Mouse (Mus musculus) embryonic facial prominence, embryonic 10.5 days (tissue): Measurements from ENCODE around the gene Mb. TPM values are rescaled to one million over a fixed set of nuclear protein-coding genes. Genes with fewer than 3 reads are reported as not detected.

ENCODE experiments used
- DNase-seq: peaks from one replicate; pipeline ENCODE4 v3.0.0-alpha.2; 2017; ENCODE audit warnings: low spot score
- H3K27ac ChIP-seq: fragments of 300-500 bp; sonication (generic); replicated peaks from 2 replicates; pipeline ENCODE4 v1.5.1; 2016; ENCODE audit warnings: mild to moderate bottlenecking
- H3K27me3 ChIP-seq: fragments of 300-500 bp; sonication (generic); replicated peaks from 2 replicates; pipeline ENCODE4 v1.6.1; 2016; ENCODE audit warnings: low read depth, mild to moderate bottlenecking; ENCODE audit not compliant: poor library complexity, severe bottlenecking
- H3K36me3 ChIP-seq: fragments of 300-500 bp; sonication (generic); replicated peaks from 2 replicates; pipeline ENCODE4 v1.6.1; 2016; ENCODE audit warnings: mild to moderate bottlenecking, moderate library complexity
- H3K4me1 ChIP-seq: fragments of 300-500 bp; sonication (generic); 2 replicates; pipeline ENCODE4 v1.6.1; 2016
- H3K4me3 ChIP-seq: fragments of 300-500 bp; sonication (generic); 2 replicates; pipeline ENCODE4 v1.5.1; 2016; ENCODE audit warnings: mild to moderate bottlenecking, moderate library complexity
- H3K9me3 ChIP-seq: fragments of 300-500 bp; sonication (generic); 2 replicates; pipeline ENCODE4 v1.6.1; 2016; ENCODE audit warnings: mild to moderate bottlenecking
- WGBS: fragments of 180-500 bp; shearing (Covaris S2); methylation state at CpG from one replicate; pipeline ENCODE4 v1.1.7; 2016; 5-methylcytosine and 5-hydroxymethylcytosine counted together
- polyA plus RNA-seq: library from polyadenylated mRNA; unstranded; fragments of >200 nt; fragmentation: Nextera tagmentation; extraction: Ambion mirVana; gene quantifications from 2 replicates; pipeline ENCODE4 v1.2.1, GENCODE M21; 2016

The Mb gene
- polyA plus RNA-seq, 1 experiment from 2014 or later = 0.86 TPM

DNA sequence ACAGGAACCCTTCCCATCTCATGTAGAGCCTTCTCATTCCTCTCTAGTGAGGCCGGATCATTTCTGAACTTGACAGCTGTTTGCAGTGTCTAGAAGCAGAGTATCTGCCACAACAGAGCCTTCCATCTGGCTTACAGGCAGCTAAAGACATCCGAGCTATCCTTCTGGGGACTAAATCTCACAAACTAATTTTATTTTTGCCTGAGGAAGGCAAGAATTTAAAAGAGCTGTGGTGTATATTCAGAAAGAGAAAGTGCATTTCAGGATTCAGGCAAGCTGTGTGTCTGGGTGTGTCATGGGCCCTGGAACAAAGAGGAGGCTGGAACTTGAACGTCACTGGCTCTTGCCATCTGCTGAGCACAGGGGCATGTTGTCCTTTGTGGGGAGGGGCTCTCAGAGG lies 56.1 kb downstream of the Mb start:
- Histone ChIP-seq H3K27ac (no peak overlapping the region), H3K36me3 (no peaks in the 10 kb centered on the region), H3K4me1 (peaks cover 5% of the 10 kb centered on the region), H3K4me3 (no peak overlapping the region), H3K27me3 (peaks cover 18% of the 10 kb centered on the region), H3K9me3 (no peaks in the 10 kb centered on the region)
- DNase-seq = no peak
- 78% methylated on average over 3 of the region's 3 CpGs for WGBS

DNA sequence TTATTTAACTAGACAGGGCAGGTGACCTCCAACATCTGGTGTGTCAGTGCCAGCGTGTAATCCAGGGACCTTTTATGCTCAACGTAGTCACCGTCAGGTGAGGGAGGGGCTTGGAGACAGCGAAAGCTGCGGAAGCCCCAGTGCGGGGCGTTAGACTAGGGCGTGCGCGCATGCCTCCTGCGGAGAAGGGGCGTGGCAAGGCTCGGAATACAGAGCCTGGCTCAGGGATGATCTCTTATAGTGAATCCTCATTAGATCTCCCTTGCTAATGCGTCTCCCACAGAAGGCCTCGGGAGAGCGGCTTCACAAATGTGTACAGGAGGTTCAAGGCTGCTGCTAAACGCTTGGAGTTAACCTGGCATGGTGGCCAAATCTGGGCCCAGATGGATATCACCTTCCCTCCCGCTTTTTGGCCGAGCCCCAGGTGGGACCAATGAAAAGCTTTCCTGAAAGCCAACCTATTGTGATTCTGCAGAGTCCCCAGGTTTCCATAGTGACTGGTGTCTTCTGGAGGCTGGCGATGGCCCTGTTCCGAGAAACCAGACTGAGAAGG lies 62.9 kb downstream of the Mb start:
- peaks cover 16% of the 10 kb centered on the region for H3K4me1 ChIP-seq
- H3K27me3 ChIP-seq = peaks cover 26% of the 10 kb centered on the region
- DNase-seq = peak; percentile 71
- H3K27ac ChIP-seq = peak overlapping the region; percentile 63
- H3K9me3 ChIP-seq = no peaks in the 10 kb centered on the region
- WGBS = 4% methylated on average over 21 of the region's 21 CpGs
- H3K4me3 ChIP-seq = peak overlapping the region; percentile 62
- no peaks in the 10 kb centered on the region for H3K36me3 ChIP-seq

DNA sequence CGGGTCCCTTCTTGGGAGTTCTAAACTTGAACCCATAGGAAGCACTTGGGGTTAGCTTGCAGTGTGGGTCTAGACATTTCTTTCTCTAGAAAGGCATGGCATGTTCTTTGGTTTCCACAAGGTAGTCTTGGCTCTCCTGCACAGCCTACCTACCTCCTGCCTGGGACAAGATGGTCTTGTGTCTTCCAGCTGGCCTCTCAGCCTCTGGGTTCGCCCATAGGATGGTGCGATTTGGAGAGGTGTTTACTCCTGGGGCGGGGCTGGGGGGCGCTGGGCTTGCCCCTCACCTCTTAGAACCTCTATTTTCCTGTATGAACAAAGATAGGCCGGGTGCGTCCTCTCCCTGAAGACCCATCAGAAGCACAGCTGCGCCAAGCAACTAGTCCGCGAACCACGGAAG lies 63.3 kb downstream of the Mb start:
- WGBS = 19% methylated on average over 11 of the region's 11 CpGs
- Histone ChIP-seq H3K4me1 (peaks cover 16% of the 10 kb centered on the region), H3K27me3 (peaks cover 26% of the 10 kb centered on the region), H3K4me3 (peak overlapping the region; percentile 62), H3K36me3 (no peaks in the 10 kb centered on the region), H3K27ac (peak overlapping the region; percentile 63; the same call in 1 of the 2 replicates), H3K9me3 (no peaks in the 10 kb centered on the region)
- no peak for DNase-seq

DNA sequence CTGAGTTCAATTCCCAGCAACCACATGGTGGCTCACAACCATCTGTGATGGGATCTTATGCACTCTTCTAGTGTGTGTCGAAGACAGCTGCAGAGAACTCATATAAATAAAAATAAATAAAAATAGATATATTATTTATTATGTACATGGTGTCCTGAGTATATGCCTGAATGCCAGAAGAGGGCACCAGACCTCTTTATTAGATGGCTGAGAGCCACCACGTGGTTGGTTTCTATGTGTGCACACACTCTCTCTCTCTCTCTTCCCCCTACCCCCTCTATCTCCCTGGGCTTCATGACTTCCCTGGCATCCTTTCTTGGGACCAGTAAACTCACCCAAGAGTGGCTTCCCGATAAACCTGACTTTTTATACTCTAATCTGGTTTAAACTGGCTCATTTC lies 67.7 kb downstream of the Mb start:
- 53% methylated on average over 3 of the region's 3 CpGs for WGBS
- H3K36me3 ChIP-seq = no peaks in the 10 kb centered on the region
- H3K27ac ChIP-seq = no peak overlapping the region
- H3K4me3 ChIP-seq = no peak overlapping the region
- no peaks in the 10 kb centered on the region for H3K9me3 ChIP-seq
- H3K4me1 ChIP-seq = peaks cover 11% of the 10 kb centered on the region
- DNase-seq = peak; percentile 45
- H3K27me3 ChIP-seq = peaks cover 17% of the 10 kb centered on the region

DNA sequence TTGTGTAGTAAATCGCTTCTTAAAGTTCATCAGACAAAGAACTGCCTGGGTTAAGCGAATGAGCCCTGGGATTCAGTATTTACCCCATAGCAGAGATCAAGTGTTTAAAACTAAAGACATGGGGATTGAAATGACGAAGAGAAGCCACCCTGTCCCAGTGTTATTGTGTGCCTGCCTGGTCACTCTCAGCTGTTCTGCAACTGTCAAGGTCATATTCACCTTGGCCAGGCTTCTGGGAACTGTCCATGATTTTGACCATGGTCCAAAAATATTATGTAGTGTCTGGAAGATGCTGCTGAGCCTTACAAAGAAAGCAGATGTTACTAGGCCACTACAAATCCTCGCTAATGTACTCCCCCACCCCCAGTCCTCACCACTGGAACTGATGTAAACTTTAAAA lies 70.7 kb downstream of the Mb start:
- Histone ChIP-seq H3K27me3 (no peaks in the 10 kb centered on the region; the same call in 1 of the 2 replicates), H3K27ac (no peak overlapping the region), H3K36me3 (no peaks in the 10 kb centered on the region), H3K4me3 (no peak overlapping the region), H3K4me1 (peaks cover 3% of the 10 kb centered on the region; the same call in 1 of the 2 replicates), H3K9me3 (no peaks in the 10 kb centered on the region)
- DNase-seq = no peak
- WGBS = 82% methylated on average over 4 of the region's 4 CpGs

DNA sequence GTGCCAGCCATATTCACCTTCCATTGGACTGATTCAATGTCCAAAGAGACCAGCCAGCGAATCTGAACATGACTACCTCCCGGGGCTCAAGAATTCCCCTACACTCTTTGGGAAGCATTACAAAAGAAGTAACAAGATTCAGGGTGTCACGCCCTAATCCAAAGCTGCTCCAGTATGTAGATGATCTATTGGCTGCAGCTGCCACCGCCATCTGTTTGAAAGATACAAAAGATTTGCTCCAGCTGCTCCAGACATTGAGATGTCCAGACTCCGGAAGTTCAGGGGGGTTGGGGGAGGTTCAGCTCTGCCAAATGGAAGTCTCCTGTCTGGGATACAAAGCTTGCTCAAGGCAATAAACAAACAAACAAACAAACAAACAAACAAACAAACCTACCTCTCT lies 73.9 kb downstream of the Mb start:
- no peak for DNase-seq
- Histone ChIP-seq H3K27ac (no peak overlapping the region), H3K9me3 (no peaks in the 10 kb centered on the region), H3K36me3 (no peaks in the 10 kb centered on the region), H3K4me3 (no peak overlapping the region), H3K4me1 (peaks cover 18% of the 10 kb centered on the region), H3K27me3 (no peaks in the 10 kb centered on the region; the same call in 1 of the 2 replicates)
- 72% methylated on average over 5 of the region's 5 CpGs for WGBS

DNA sequence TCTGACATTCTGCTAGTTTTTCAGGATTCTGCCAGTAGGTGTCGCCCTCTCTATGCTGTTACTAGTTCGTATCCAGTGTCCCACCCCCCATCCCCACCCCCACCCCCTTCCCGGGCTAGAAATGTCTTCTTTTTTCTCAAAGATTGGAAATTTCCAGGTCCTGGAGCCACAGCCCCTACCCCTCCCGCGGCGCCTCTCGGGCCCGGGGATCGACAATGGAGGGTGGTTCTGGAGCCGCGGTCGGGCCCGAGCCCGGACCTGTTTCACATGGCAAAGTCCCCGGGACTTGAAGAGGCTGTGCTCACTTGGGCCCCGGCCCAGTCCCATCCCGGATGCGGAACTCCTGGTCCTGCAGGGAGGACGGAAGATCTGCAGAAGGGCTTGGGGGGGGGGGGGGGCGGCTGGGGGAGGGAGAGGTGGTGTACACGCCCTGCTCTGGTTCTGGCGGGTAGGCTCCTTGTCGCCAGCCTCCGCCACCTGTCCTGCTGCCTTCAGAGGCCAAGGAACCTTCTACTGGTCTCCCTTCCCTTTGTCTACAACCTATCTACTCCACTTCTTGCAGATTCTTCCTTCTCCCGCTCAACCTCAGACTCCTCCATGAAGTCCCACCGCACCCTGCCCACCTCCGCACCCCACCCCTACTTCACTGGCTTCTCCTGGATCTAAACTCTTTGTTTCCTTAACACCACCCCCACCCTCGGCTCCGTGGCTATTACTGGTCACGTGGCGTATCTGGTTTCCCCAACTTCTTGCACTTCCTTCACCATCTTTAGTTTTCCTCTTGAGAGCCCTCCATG lies 76.4 kb downstream of the Mb start:
- Histone ChIP-seq H3K4me1 (peaks cover 18% of the 10 kb centered on the region), H3K36me3 (no peaks in the 10 kb centered on the region), H3K9me3 (no peaks in the 10 kb centered on the region), H3K27me3 (no peaks in the 10 kb centered on the region; the same call in 1 of the 2 replicates), H3K27ac (peak overlapping the region; percentile 93), H3K4me3 (peak overlapping the region; percentile 60)
- DNase-seq = peak; percentile 89
- WGBS = 4% methylated on average over 31 of the region's 31 CpGs

DNA sequence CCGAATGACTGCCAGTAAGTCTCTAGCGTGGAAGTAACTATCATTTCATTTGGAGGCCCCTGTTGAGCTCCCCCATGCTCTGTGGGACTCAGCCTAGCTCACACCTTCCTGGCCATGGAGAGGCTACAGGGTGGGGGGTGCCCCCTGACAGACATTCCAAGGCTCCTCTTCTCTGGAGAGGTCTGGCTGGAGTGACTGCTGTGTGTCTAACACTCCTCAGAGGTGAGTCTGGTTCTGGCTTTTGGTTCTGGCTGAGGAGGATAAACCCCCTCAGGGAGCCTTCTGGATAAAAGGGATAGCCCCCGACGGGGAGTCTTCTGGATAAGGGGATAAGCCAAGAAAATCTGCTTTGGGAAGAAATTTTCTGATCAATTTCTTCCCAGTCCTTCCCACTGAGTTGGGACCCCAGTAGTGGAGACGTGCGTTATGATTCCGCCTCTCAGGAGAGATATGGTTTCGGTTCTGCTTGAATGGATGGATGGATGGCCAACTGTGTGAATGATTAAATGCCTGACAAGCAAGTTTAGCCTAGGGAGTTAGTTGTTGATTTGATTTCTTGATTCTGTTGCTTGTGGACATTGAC lies 77.1 kb downstream of the Mb start:
- WGBS = 34% methylated on average over 8 of the region's 8 CpGs
- peak overlapping the region; percentile 93 for H3K27ac ChIP-seq
- H3K9me3 ChIP-seq = no peaks in the 10 kb centered on the region

DNA sequence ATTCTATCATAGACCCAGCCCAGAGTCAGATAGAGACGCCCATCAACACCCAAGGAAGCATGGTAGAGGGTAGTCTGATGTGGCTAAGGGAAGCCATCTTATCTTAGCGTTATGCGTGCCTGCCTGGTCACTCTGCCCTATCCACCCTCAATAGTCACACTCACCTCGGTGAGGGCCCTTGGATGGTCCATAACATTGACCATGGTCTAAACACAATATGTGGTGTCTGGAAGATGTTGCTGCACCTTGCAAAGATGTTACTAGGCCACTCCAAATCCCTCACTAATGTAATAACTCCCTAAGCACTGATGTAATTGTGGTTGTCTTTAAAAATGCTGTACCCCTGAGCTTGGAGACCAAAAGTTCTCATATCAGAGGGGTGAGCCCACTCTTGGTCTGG lies 77.8 kb downstream of the Mb start:
- H3K36me3 ChIP-seq = no peaks in the 10 kb centered on the region
- DNase-seq = no peak
- no peak overlapping the region for H3K4me3 ChIP-seq
- H3K27me3 ChIP-seq = no peaks in the 10 kb centered on the region; the same call in 1 of the 2 replicates
- H3K27ac ChIP-seq = no peak overlapping the region
- H3K9me3 ChIP-seq = no peaks in the 10 kb centered on the region
- WGBS = 89% methylated on average over 4 of the region's 4 CpGs
- peaks cover 18% of the 10 kb centered on the region for H3K4me1 ChIP-seq

More for the DNA sequence above, 77.1 kb downstream of the Mb start:
- Histone ChIP-seq H3K4me1 (peaks cover 18% of the 10 kb centered on the region), H3K27me3 (no peaks in the 10 kb centered on the region; the same call in 1 of the 2 replicates), H3K36me3 (no peaks in the 10 kb centered on the region), H3K4me3 (peak overlapping the region; percentile 60)
- no peak for DNase-seq

Other genes starting within 250 kb of the Mb start
- gene Zfp251, start 179.2 kb downstream of the Mb start, polyA plus RNA-seq = 25.2 and 27.8 TPM in 2 replicates
- 13.4 and 13.6 TPM in 2 replicates for gene Zfp7, start 171.4 kb downstream of the Mb start, polyA plus RNA-seq
- 0.29 and 0.34 TPM in 2 replicates for gene Gm49527, start 171.3 kb downstream of the Mb start, polyA plus RNA-seq
- gene Zfp647, start 125.2 kb downstream of the Mb start, polyA plus RNA-seq = 33.4 and 38.7 TPM in 2 replicates
- 84.4 and 85.5 TPM in 2 replicates for gene 1110038F14Rik, start 102.2 kb downstream of the Mb start, polyA plus RNA-seq
- 0.07 and 0.16 TPM in 2 replicates for gene Apol6, start 5.9 kb downstream of the Mb start, polyA plus RNA-seq